Mouse (Mus musculus) liver, embryonic 11.5 days (tissue): ENCODE measurements around the gene Dyrk2. TPM values are rescaled to one million over a fixed set of nuclear protein-coding genes. Genes with fewer than 3 reads are reported as not detected.

Experiments
- ATAC-seq: fragments of 200-750 bp; cut with Nextera tagmentation; replicated peaks from 2 replicates; pipeline ENCODE4 v1.8.0; 2017; ENCODE audit warnings: moderate number of reproducible peaks, mild to moderate bottlenecking, moderate TSS enrichment, moderate library complexity; ENCODE audit not compliant: low FRiP score
- DNase-seq: peaks from one replicate; pipeline ENCODE4 v3.0.0-alpha.2; 2017; ENCODE audit warnings: low spot score
- H3K27ac ChIP-seq: fragments of 300-500 bp; sonication (generic); 2 replicates; pipeline ENCODE4 v1.5.1; 2014; ENCODE audit warnings: mild to moderate bottlenecking, low read depth, low read length, control low read depth
- H3K27me3 ChIP-seq: fragments of 300-500 bp; sonication (generic); replicated peaks from 2 replicates; pipeline ENCODE4 v1.6.1; 2014; ENCODE audit warnings: low read length, mixed read lengths; ENCODE audit not compliant: control insufficient read depth, insufficient read depth
- H3K36me3 ChIP-seq: fragments of 300-500 bp; sonication (generic); 2 replicates; pipeline ENCODE4 v1.6.1; 2014; ENCODE audit warnings: mild to moderate bottlenecking, low read length, moderate library complexity, mixed read lengths; ENCODE audit not compliant: control insufficient read depth, insufficient read depth
- H3K4me1 ChIP-seq: fragments of 300-500 bp; sonication (generic); replicated peaks from 2 replicates; pipeline ENCODE4 v1.6.1; 2014; ENCODE audit warnings: low read length, mixed read lengths; ENCODE audit not compliant: control insufficient read depth, insufficient read depth
- H3K4me2 ChIP-seq: fragments of 300-500 bp; sonication (generic); 2 replicates; pipeline ENCODE4 v1.6.1; 2014; ENCODE audit warnings: mild to moderate bottlenecking, control low read depth, moderate library complexity
- H3K4me3 ChIP-seq: fragments of 300-500 bp; sonication (generic); 2 replicates; pipeline ENCODE4 v1.5.1; 2014; ENCODE audit warnings: low read depth, low read length, control low read depth
- H3K9ac ChIP-seq: fragments of 300-500 bp; sonication (generic); 2 replicates; pipeline ENCODE4 v1.6.1; 2014; ENCODE audit warnings: low read depth, low read length, control low read depth
- H3K9me3 ChIP-seq: fragments of 300-500 bp; sonication (generic); 2 replicates; pipeline ENCODE4 v1.6.1; 2016; ENCODE audit warnings: low read length, inconsistent platforms, mixed read lengths; ENCODE audit not compliant: control insufficient read depth
- WGBS: fragments of 180-500 bp; shearing (Covaris S2); extraction: QIAGEN DNeasy Blood & Tissue Kit; methylation state at CpG from one replicate; pipeline ENCODE4 v1.1.7; 2014; 5-methylcytosine and 5-hydroxymethylcytosine counted together
- polyA plus RNA-seq: library from polyadenylated mRNA; unstranded; fragments of >200 nt; fragmentation: Nextera tagmentation; extraction: Ambion mirVana; gene quantifications from 2 replicates; pipeline ENCODE4 v1.2.1, GENCODE M21; 2014

Gene Dyrk2
- polyA plus RNA-seq, 1 experiment from 2014 or later, result 6.0 TPM

DNA sequence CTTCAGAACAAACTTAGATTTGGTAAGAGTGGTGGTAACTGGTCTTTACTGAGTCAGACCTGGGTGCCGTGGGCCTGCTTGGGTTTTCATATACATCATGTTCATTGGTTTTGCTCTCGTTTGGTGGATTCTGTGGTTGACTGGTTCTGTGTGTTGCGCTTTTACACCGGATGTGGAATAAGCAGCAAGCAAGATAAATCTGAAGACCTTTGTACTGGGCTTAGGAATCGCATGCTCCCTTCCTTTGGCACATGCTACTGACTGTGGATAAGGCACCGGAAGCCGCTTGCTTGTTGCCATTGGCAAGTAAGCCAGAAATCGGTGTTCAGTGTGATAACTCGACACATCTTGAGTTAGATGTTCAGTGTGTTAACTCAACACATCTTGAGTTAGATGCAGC, 15.4 kb downstream of the Dyrk2 start:
- Histone ChIP-seq H3K36me3 (peaks cover 18% of the 10 kb centered on the region), H3K27ac (no peak overlapping the region), H3K9me3 (no peaks in the 10 kb centered on the region), H3K4me3 (no peak overlapping the region), H3K9ac (no peak overlapping the region), H3K4me1 (no peaks in the 10 kb centered on the region), H3K27me3 (no peaks in the 10 kb centered on the region), H3K4me2 (no peak overlapping the region)
- ATAC-seq, result no peak
- DNase-seq, result peak; percentile 17
- WGBS, result 81% methylated on average over 9 of the region's 9 CpGs

DNA sequence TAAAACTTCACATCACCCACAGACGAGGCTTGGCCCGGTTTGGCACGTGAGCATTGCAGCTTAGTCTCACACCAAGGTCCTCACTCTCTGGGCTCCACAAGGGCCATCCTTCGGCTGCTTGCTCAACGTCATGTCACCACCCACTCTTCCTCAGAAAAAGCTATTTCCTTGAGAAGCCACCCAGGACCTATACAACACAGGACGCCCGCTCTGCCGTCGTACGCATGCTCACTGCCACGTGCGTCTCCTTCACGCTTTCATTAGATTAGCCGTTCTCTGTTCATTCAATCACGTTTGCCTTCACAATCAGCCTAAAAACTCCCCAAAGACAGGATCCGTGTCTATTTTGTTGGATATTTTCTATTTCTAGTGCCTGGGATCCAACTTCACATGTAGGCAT, 17.5 kb downstream of the Dyrk2 start:
- Histone ChIP-seq H3K9ac (no peak overlapping the region), H3K27ac (no peak overlapping the region), H3K4me1 (no peaks in the 10 kb centered on the region), H3K4me3 (no peak overlapping the region), H3K9me3 (no peaks in the 10 kb centered on the region), H3K4me2 (no peak overlapping the region), H3K36me3 (peaks cover 3% of the 10 kb centered on the region; the same call in 1 of the 2 replicates), H3K27me3 (no peaks in the 10 kb centered on the region)
- ATAC-seq, result no peak
- DNase-seq, result peak; percentile 19
- 82% methylated on average over 16 of the region's 16 CpGs for WGBS

- ATAC-seq (no peak), DNase-seq (peak; percentile 11)
- Histone ChIP-seq H3K36me3 (no peaks in the 10 kb centered on the region), H3K9ac (no peak overlapping the region), H3K9me3 (no peaks in the 10 kb centered on the region), H3K4me2 (no peak overlapping the region), H3K4me3 (no peak overlapping the region), H3K4me1 (no peaks in the 10 kb centered on the region), H3K27ac (no peak overlapping the region), H3K27me3 (no peaks in the 10 kb centered on the region)
- WGBS, result 85% methylated on average over 3 of the region's 4 CpGs
These were observed 21.5 kb downstream of the Dyrk2 start for GRCm38 (mm10) chr10:118848501-118848900.

DNA sequence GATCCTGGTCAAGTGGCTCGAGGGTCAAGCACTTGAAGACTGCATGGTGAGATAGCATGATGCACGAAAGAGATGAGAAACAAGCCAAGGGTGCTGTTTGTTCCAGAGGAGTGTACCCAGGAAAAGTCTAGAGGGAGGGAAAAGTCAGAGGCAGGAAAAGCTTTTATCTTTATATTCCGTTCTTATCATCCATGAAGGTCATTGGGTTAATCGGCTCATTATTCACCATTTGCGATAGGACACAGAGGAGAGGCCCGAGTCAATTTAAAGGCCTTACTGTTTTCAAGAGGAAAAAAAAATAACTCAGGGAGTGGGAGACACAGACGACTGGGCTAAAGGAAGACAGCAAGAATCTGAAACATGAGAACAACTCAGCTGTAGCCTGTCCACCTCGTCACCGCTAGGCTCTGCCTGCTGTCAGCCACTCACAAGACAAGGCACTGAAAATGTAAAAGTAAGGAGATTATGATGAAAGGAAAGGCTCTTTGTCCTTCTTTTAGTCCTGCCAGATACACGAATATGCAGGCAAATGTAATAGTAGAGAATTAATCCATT, 22.9 kb downstream of the Dyrk2 start:
- H3K27ac ChIP-seq, result no peak overlapping the region
- no peak overlapping the region for H3K4me2 ChIP-seq

GRCm38 (mm10) chr10:118840598-118840997, 29.4 kb downstream of the Dyrk2 start:
- no peak overlapping the region for H3K27ac ChIP-seq
- ATAC-seq (no peak), DNase-seq (no peak)
- H3K4me2 ChIP-seq, result no peak overlapping the region
- no peak overlapping the region for H3K4me3 ChIP-seq
- H3K9ac ChIP-seq, result no peak overlapping the region
- H3K9me3 ChIP-seq, result no peaks in the 10 kb centered on the region
- H3K27me3 ChIP-seq, result no peaks in the 10 kb centered on the region
- no peaks in the 10 kb centered on the region for H3K4me1 ChIP-seq
- 88% methylated on average over 9 of the region's 9 CpGs for WGBS
- H3K36me3 ChIP-seq, result no peaks in the 10 kb centered on the region

More for the DNA sequence above, 22.9 kb downstream of the Dyrk2 start:
- H3K36me3 ChIP-seq, result no peaks in the 10 kb centered on the region
- no peaks in the 10 kb centered on the region for H3K4me1 ChIP-seq
- no peaks in the 10 kb centered on the region for H3K9me3 ChIP-seq
- ATAC-seq (no peak), DNase-seq (peak; percentile 23)
- H3K4me3 ChIP-seq, result no peak overlapping the region
- WGBS, result 47% methylated on average over 10 of the region's 10 CpGs
- H3K27me3 ChIP-seq, result no peaks in the 10 kb centered on the region
- no peak overlapping the region for H3K9ac ChIP-seq

- Histone ChIP-seq H3K9me3 (no peaks in the 10 kb centered on the region), H3K36me3 (no peaks in the 10 kb centered on the region), H3K4me2 (no peak overlapping the region), H3K4me3 (no peak overlapping the region), H3K27ac (no peak overlapping the region), H3K9ac (no peak overlapping the region), H3K27me3 (no peaks in the 10 kb centered on the region), H3K4me1 (no peaks in the 10 kb centered on the region)
- 85% methylated on average over 19 of the region's 19 CpGs for WGBS
- ATAC-seq (no peak), DNase-seq (no peak)
These were observed 30.5 kb downstream of the Dyrk2 start for GRCm38 (mm10) chr10:118839343-118840141.

- Histone ChIP-seq H3K27ac (no peak overlapping the region), H3K36me3 (no peaks in the 10 kb centered on the region), H3K4me3 (no peak overlapping the region), H3K9me3 (no peaks in the 10 kb centered on the region), H3K4me1 (no peaks in the 10 kb centered on the region), H3K9ac (no peak overlapping the region), H3K27me3 (no peaks in the 10 kb centered on the region), H3K4me2 (no peak overlapping the region)
- DNase-seq, result no peak
- no peak for ATAC-seq
- WGBS, result 71% methylated on average over 8 of the region's 8 CpGs
These were observed 32.4 kb downstream of the Dyrk2 start for GRCm38 (mm10) chr10:118837636-118838035.

DNA sequence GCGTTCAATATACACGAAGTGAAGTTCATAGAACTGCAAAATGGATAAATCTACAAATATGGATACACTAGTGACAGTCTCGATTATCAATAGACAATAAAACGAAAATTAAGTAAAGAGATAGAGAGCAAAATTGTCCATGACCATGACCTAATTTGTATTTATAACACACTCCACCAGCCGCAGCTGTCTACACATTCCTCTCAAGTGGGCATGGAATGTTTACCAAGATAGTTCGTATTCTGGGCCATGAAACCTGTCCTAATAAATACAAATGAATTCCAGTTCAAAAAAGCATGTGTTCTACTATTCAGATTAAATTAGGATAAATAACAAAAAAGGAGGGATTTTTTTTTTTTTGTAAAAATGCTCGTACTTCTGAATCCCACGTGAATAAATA, 38.8 kb downstream of the Dyrk2 start:
- no peak for ATAC-seq

DNA sequence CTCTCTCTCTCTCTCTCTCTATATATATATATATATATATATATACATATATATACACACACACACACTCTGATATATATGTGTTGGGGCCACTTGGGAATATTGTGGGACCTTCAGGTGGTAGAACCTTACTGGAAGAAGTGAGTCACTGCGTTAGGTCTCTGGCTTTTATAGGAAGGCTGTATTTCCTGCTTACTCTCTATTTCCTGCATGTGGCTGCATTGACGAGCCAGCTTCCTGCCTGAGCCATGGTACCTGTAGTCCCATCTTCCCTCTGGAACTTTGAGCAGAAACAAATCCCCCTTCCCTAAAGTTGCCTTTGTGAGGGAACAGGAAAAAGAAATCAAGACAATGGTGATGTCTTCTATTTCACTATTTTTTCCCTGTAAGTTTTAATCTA, 40.4 kb downstream of the Dyrk2 start:
- no peak for ATAC-seq
- H3K4me3 ChIP-seq, result no peak overlapping the region
- no peaks in the 10 kb centered on the region for H3K4me1 ChIP-seq
- no peaks in the 10 kb centered on the region for H3K27me3 ChIP-seq
- H3K27ac ChIP-seq, result no peak overlapping the region
- WGBS, result 49% methylated on average over 2 of the region's 2 CpGs
- no peak overlapping the region for H3K4me2 ChIP-seq
- no peak for DNase-seq
- no peaks in the 10 kb centered on the region for H3K36me3 ChIP-seq
- no peaks in the 10 kb centered on the region for H3K9me3 ChIP-seq
- H3K9ac ChIP-seq, result no peak overlapping the region

More for the DNA sequence above, 38.8 kb downstream of the Dyrk2 start:
- WGBS, result 80% methylated on average over 8 of the region's 8 CpGs
- no peak overlapping the region for H3K27ac ChIP-seq
- H3K27me3 ChIP-seq, result no peaks in the 10 kb centered on the region
- no peak overlapping the region for H3K4me3 ChIP-seq
- DNase-seq, result no peak
- no peak overlapping the region for H3K4me2 ChIP-seq
- no peaks in the 10 kb centered on the region for H3K4me1 ChIP-seq
- no peaks in the 10 kb centered on the region for H3K36me3 ChIP-seq
- H3K9ac ChIP-seq, result no peak overlapping the region
- H3K9me3 ChIP-seq, result no peaks in the 10 kb centered on the region
